In genomic region chr6:94236899-94237298, GRCm38 (mm10) we compare ENCODE assay signal across 26 mouse cellular contexts. TPM values are rescaled to one million over a fixed set of nuclear protein-coding genes. Genes with fewer than 3 reads are reported as not detected.
A peak's percentile ranks its signal among the peaks of the same experiment; 100 is the strongest.
DNase-seq lines count a peak whose midpoint lies in the region; ATAC-seq and TF ChIP-seq lines count a peak whose summit lies in the region.
"Had no signal": no experiment of that assay in that cellular context is flagged by ENCODE, and none has a peak within 500 bp of the region (broad histone marks: within the 10 kb centered on the region; RNA-seq: fewer than 3 reads in every experiment).

No protein-coding gene starts in this region.

- no peak overlapping the region for H3K4me2 ChIP-seq in heart, embryonic 11.5 days
- H3K4me2 ChIP-seq in heart, embryonic 12.5 days, result peak overlapping the region; percentile 29; the same call in 1 of the 2 replicates
- H3K4me2 ChIP-seq in heart, embryonic 15.5 days, result no peak overlapping the region
- H3K4me2 ChIP-seq in heart, postnatal 0 days (ENCODE audit: low read depth, low read length), result no peak overlapping the region
- H3K4me2 ChIP-seq: forebrain, embryonic 13.5 days; hindbrain, embryonic 14.5 days had no signal

- intact Hi-C loops in heart, postnatal 14 days (cut with DNase I), result no loop called here

- no peak overlapping the region for H3K9ac ChIP-seq in heart, embryonic 11.5 days (ENCODE audit: low read depth, low read length)
- H3K9ac ChIP-seq in heart, embryonic 12.5 days, result no peak overlapping the region
- no peak overlapping the region for H3K9ac ChIP-seq in heart, embryonic 15.5 days
- H3K9ac ChIP-seq in heart, postnatal 0 days (replicated peaks; ENCODE audit: low read depth, low read length), result no peak overlapping the region
- H3K9ac ChIP-seq: forebrain, embryonic 13.5 days; hindbrain, embryonic 14.5 days had no signal

- no peaks in the 10 kb centered on the region for H3K27me3 ChIP-seq in heart, embryonic 11.5 days (ENCODE audit: control insufficient read depth, insufficient read depth, low read length)
- no peaks in the 10 kb centered on the region for H3K27me3 ChIP-seq in heart, embryonic 12.5 days (replicated peaks)
- no peaks in the 10 kb centered on the region for H3K27me3 ChIP-seq in heart, embryonic 15.5 days
- H3K27me3 ChIP-seq in heart, postnatal 0 days (ENCODE audit: control insufficient read depth, insufficient read depth, low read length), result no peaks in the 10 kb centered on the region
- H3K27me3 ChIP-seq: CH12.LX; forebrain, embryonic 13.5 days; Patski had no signal

- ATAC-seq in heart, embryonic 11.5 days (replicated peaks; ENCODE audit: insufficient number of reproducible peaks, low FRiP score, low TSS enrichment), result no peak
- no peak for ATAC-seq in heart, embryonic 12.5 days (ENCODE audit: insufficient number of reproducible peaks, low FRiP score)
- no peak for ATAC-seq in heart, embryonic 15.5 days (replicated peaks; ENCODE audit: insufficient number of reproducible peaks, insufficient read depth, low FRiP score, low read depth)
- no peak for ATAC-seq in heart, postnatal 0 days (ENCODE audit: insufficient read depth, low read depth)
- ATAC-seq: forebrain, embryonic 13.5 days; forebrain, embryonic 16.5 days; hindbrain, postnatal 0 days; inflammation-experienced regulatory T-cells, adult 6 months; intestine, embryonic 16.5 days; Patski had no signal

- peaks cover 68% of the 10 kb centered on the region for H3K4me1 ChIP-seq in heart, embryonic 11.5 days (ENCODE audit: control insufficient read depth, insufficient read depth, low read length)
- peaks cover 82% of the 10 kb centered on the region for H3K4me1 ChIP-seq in heart, embryonic 12.5 days (replicated peaks)
- peaks cover 66% of the 10 kb centered on the region for H3K4me1 ChIP-seq in heart, embryonic 15.5 days (replicated peaks)
- peaks cover 69% of the 10 kb centered on the region for H3K4me1 ChIP-seq in heart, postnatal 0 days (ENCODE audit: control insufficient read depth, insufficient read depth)

- H3K9me3 ChIP-seq in heart, embryonic 11.5 days (replicated peaks; ENCODE audit: control insufficient read depth, low read length), result no peaks in the 10 kb centered on the region
- no peaks in the 10 kb centered on the region for H3K9me3 ChIP-seq in heart, embryonic 12.5 days (replicated peaks)
- no peaks in the 10 kb centered on the region for H3K9me3 ChIP-seq in heart, embryonic 15.5 days (replicated peaks)
- no peaks in the 10 kb centered on the region for H3K9me3 ChIP-seq in heart, postnatal 0 days (replicated peaks; ENCODE audit: control insufficient read depth, low read length)
- H3K9me3 ChIP-seq: forebrain, embryonic 10.5 days; forebrain, embryonic 13.5 days had no signal

- no peak for TF ChIP-seq EP300 in heart, postnatal 0 days (IDR thresholded peaks at IDR 0.05; ENCODE audit: low read depth)

- no peak overlapping the region; the same call in 1 of the 2 replicates for H3K27ac ChIP-seq in heart, embryonic 11.5 days (ENCODE audit: low read depth, low read length)
- 0 out of 2 replicates have a peak overlapping the region, but pooled peaks have one; percentile 40 for H3K27ac ChIP-seq in heart, embryonic 12.5 days (ENCODE audit: poor library complexity, severe bottlenecking)
- peak overlapping the region; percentile 28; the same call in 1 of the 2 replicates for H3K27ac ChIP-seq in heart, embryonic 15.5 days
- peak overlapping the region; percentile 46; the same call in 1 of the 2 replicates for H3K27ac ChIP-seq in heart, postnatal 0 days (ENCODE audit: low read depth)
- H3K27ac ChIP-seq: forebrain, embryonic 10.5 days; forebrain, embryonic 13.5 days; hindbrain, embryonic 14.5 days; hindbrain, postnatal 0 days had no signal

- peak; percentile 90 for DNase-seq in heart, adult 11 months
- DNase-seq in heart, postnatal 14 days, result no peak
- DNase-seq in heart, postnatal 4 days, result no peak
- no peak for DNase-seq in heart, postnatal 0 days (ENCODE audit: low spot score)
- DNase-seq: adrenal gland, postnatal 10 days; adrenal gland, postnatal 36 days; B cell, adult 2 months; cerebellum, adult 18-20 months; cerebellum, adult 9-10 months; cerebellum, postnatal 14 days; gastrocnemius, postnatal 14 days; kidney, adult 18-20 months; kidney, adult 9 months had no signal

- H3K36me3 ChIP-seq in heart, embryonic 11.5 days (ENCODE audit: control insufficient read depth, insufficient read depth, low read length), result no peaks in the 10 kb centered on the region
- H3K36me3 ChIP-seq in heart, embryonic 12.5 days, result no peaks in the 10 kb centered on the region
- H3K36me3 ChIP-seq in heart, embryonic 15.5 days, result no peaks in the 10 kb centered on the region
- H3K36me3 ChIP-seq in heart, postnatal 0 days (replicated peaks; ENCODE audit: control insufficient read depth, insufficient read depth, low read length), result no peaks in the 10 kb centered on the region
- H3K36me3 ChIP-seq: forebrain, embryonic 10.5 days; G1E had no signal

- TF ChIP-seq CTCF in heart, postnatal 0 days (IDR thresholded peaks at IDR 0.05; ENCODE audit: low read depth), result no peak

- 71% methylated on average over 2 of the region's 2 CpGs for WGBS in heart, embryonic 11.5 days (ENCODE audit: insufficient replicate concordance)
- 62% methylated on average over 2 of the region's 2 CpGs for WGBS in heart, embryonic 12.5 days
- WGBS in heart, embryonic 15.5 days, result 65% methylated on average over 2 of the region's 2 CpGs
- WGBS in heart, postnatal 0 days, result 64% methylated on average over 2 of the region's 2 CpGs

- H3K4me3 ChIP-seq in heart, embryonic 11.5 days (ENCODE audit: low read depth, low read length), result no peak overlapping the region
- no peak overlapping the region for H3K4me3 ChIP-seq in heart, embryonic 12.5 days
- H3K4me3 ChIP-seq in heart, embryonic 15.5 days, result no peak overlapping the region
- no peak overlapping the region for H3K4me3 ChIP-seq in heart, postnatal 0 days (ENCODE audit: low read depth, low read length)
- H3K4me3 ChIP-seq: forebrain, embryonic 10.5 days; forebrain, embryonic 13.5 days had no signal

RNA-seq across cellular contexts. Expression of gene Magi1, which starts 46.8 kb away (rescaled TPM):
- polyA plus RNA-seq in heart, embryonic 11.5 days (2014; fragmentation: Nextera tagmentation; extraction: Ambion mirVana), result 7.9 and 9.2 TPM in 2 replicates
- 9.9 and 13.2 TPM in 2 replicates for polyA plus RNA-seq in heart, embryonic 12.5 days (2016; fragmentation: Nextera tagmentation; extraction: Ambion mirVana)
- total RNA-seq in heart, postnatal 14 days (2021), result 10 to 100 TPM; 19.1 to 19.5 TPM
- 6.7 and 7.5 TPM in 2 replicates for polyA plus RNA-seq in heart, embryonic 15.5 days (2015; fragmentation: Nextera tagmentation; extraction: Ambion mirVana)
- 10 to 100 TPM; 38.9 to 40.6 TPM for total RNA-seq in heart, postnatal 4 days (2021)
- 15.3 and 20.4 TPM in 2 replicates for total RNA-seq in heart, postnatal 0 days (2014; rRNA removed; ENCODE audit: low replicate concordance)
- polyA plus RNA-seq in heart, postnatal 0 days (2015; fragmentation: Nextera tagmentation; extraction: Ambion mirVana), result 4.4 and 4.6 TPM in 2 replicates
- total RNA-seq: CH12.LX had no signal
